8 mouse cellular contexts compared by ENCODE assay signal in the genomic region with DNA sequence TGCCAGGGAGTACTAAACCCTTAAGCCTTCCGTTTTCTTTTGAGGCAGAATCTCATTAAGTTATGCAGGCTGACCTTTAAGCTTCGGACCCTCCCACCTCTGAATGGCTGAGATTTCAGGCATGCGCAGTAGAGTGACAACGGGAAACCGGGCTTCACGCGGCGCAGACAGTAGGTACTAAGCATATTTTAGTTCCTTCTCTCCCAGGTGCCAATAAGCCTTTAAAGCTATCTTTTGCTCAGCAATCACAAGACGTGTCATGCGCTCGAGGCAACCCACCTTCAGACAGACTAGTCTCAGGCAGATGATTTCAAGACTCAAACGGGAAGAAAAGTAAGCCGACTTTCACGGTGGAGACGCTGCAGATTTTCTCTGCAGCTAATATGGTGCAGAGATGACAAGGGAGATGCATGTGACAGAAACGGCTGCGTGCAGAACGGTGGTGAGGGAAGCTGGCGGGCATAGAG. TPM values are rescaled to one million over a fixed set of nuclear protein-coding genes. Genes with fewer than 3 reads are reported as not detected.
DNase-seq lines count a peak whose midpoint lies in the region; ATAC-seq lines count a peak whose summit lies in the region.

No protein-coding gene starts in this region.

- DNase-seq in ES-CJ7 (ENCODE audit: low read depth, low spot score): peak; percentile 90
- peak; percentile 80 for DNase-seq in adrenal gland, postnatal 36 days
- peak; percentile 69 for DNase-seq in forebrain, embryonic 11.5 days (ENCODE audit: low spot score)
- DNase-seq in layer of hippocampus, postnatal 36 days: peak; percentile 61 to 67
- DNase-seq in lung, postnatal 10 days: peak; percentile 48
- DNase-seq in right cerebral cortex, postnatal 14 days: peak; percentile 57

- H3K27me3 ChIP-seq in forebrain, embryonic 11.5 days (ENCODE audit: control insufficient read depth, insufficient read depth, low read length): no peaks in the 10 kb centered on the region
- no peaks in the 10 kb centered on the region for H3K27me3 ChIP-seq in hindbrain, embryonic 16.5 days (replicated peaks; ENCODE audit: control insufficient read depth, insufficient read depth, low read length)

- WGBS in forebrain, embryonic 11.5 days: 1% methylated on average over 19 of the region's 19 CpGs
- under 1% methylated on average over 19 of the region's 19 CpGs for WGBS in hindbrain, embryonic 16.5 days

- peak overlapping the region; percentile 93 for H3K4me2 ChIP-seq in forebrain, embryonic 11.5 days (ENCODE audit: low read depth, low read length, severe bottlenecking)
- peak overlapping the region; percentile 73 for H3K4me2 ChIP-seq in hindbrain, embryonic 16.5 days (ENCODE audit: low read length)

- peak; percentile 63 for ATAC-seq in forebrain, embryonic 11.5 days (replicated peaks; ENCODE audit: low FRiP score)
- peak; percentile 76 for ATAC-seq in hindbrain, embryonic 16.5 days
- no peak for ATAC-seq in megakaryocyte progenitor cell, adult 5-6 weeks (replicated peaks; ENCODE audit: poor library complexity)

- 0 out of 2 replicates have a peak, but pooled peaks cover 2% of the 10 kb centered on the region for H3K4me1 ChIP-seq in forebrain, embryonic 11.5 days (replicated peaks; ENCODE audit: control insufficient read depth, insufficient read depth, low read length)
- peaks cover 10% of the 10 kb centered on the region for H3K4me1 ChIP-seq in hindbrain, embryonic 16.5 days (ENCODE audit: control insufficient read depth, insufficient read depth, low read depth, low read length)

- H3K9me3 ChIP-seq in forebrain, embryonic 11.5 days (ENCODE audit: control insufficient read depth, low read length): no peaks in the 10 kb centered on the region
- H3K9me3 ChIP-seq in hindbrain, embryonic 16.5 days (ENCODE audit: control insufficient read depth, low read length): no peaks in the 10 kb centered on the region

- H3K4me3 ChIP-seq in forebrain, embryonic 11.5 days (ENCODE audit: low read depth, low read length): peak overlapping the region; percentile 39
- H3K4me3 ChIP-seq in hindbrain, embryonic 16.5 days (ENCODE audit: low read length): peak overlapping the region; percentile 47

- no peaks in the 10 kb centered on the region for H3K36me3 ChIP-seq in forebrain, embryonic 11.5 days (ENCODE audit: control insufficient read depth, insufficient read depth, low read length)
- no peaks in the 10 kb centered on the region for H3K36me3 ChIP-seq in hindbrain, embryonic 16.5 days (ENCODE audit: control insufficient read depth, insufficient read depth, low read length)

- no peak overlapping the region for H3K27ac ChIP-seq in forebrain, embryonic 11.5 days (ENCODE audit: low read depth, low read length)
- H3K27ac ChIP-seq in hindbrain, embryonic 16.5 days (ENCODE audit: low read depth, low read length): peak overlapping the region; percentile 82

- H3K9ac ChIP-seq in forebrain, embryonic 11.5 days (ENCODE audit: low read length): peak overlapping the region; percentile 56
- H3K9ac ChIP-seq in hindbrain, embryonic 16.5 days (ENCODE audit: low read depth, low read length): peak overlapping the region; percentile 66

RNA-seq across cellular contexts. Expression of a gene that starts 9.4 kb away (rescaled TPM):
- 10 to 100 TPM; 54.6 to 63.5 TPM for total RNA-seq in adrenal gland, postnatal 36 days (2021)
- 46.4 and 50.5 TPM in 2 replicates for polyA plus RNA-seq in forebrain, embryonic 11.5 days (2014; fragmentation: Nextera tagmentation; extraction: Ambion mirVana)
- 85.2 and 102 TPM in 2 replicates for polyA plus RNA-seq in hindbrain, embryonic 16.5 days (2015; fragmentation: Nextera tagmentation; extraction: Ambion mirVana)
- total RNA-seq in layer of hippocampus, postnatal 36 days (2021): 100 to 1,000 TPM; 502 to 515 TPM
- 25.2 and 32.5 TPM in 2 replicates for total RNA-seq in megakaryocyte progenitor cell, adult 5-6 weeks (2015)
- 45.9 and 49.7 TPM in 2 replicates for total RNA-seq in megakaryocyte progenitor cell, adult 5-6 weeks (2017)

RNA-seq across cellular contexts. Expression of a gene that starts 59.6 kb away (rescaled TPM):
- total RNA-seq in adrenal gland, postnatal 36 days (2021): not detected
- not detected in 2 replicates for polyA plus RNA-seq in forebrain, embryonic 11.5 days (2014; fragmentation: Nextera tagmentation; extraction: Ambion mirVana)
- polyA plus RNA-seq in hindbrain, embryonic 16.5 days (2015; fragmentation: Nextera tagmentation; extraction: Ambion mirVana): 2.6 and 2.7 TPM in 2 replicates
- total RNA-seq in layer of hippocampus, postnatal 36 days (2021): 1 to 10 TPM; 5.1 to 5.2 TPM
- total RNA-seq in megakaryocyte progenitor cell, adult 5-6 weeks (2015): not detected in 2 replicates
- total RNA-seq in megakaryocyte progenitor cell, adult 5-6 weeks (2017): not detected in 2 replicates

Comparison
In these comparisons a context has a peak if more than half of its experiments do, and no peak if none do; other contexts are left out.
1. RNA of a gene that starts 9.4 kb away (total RNA-seq): 502 to 515 TPM in layer of hippocampus, postnatal 36 days; 54.6 to 63.5 TPM in adrenal gland, postnatal 36 days and 25.2 to 49.7 TPM in megakaryocyte progenitor cell, adult 5-6 weeks; every median in the first group is over 4 times any median in the second.
2. RNA of a gene that starts 59.6 kb away (total RNA-seq): 5.1 to 5.2 TPM in layer of hippocampus, postnatal 36 days; not detected in adrenal gland, postnatal 36 days and not detected in megakaryocyte progenitor cell, adult 5-6 weeks; every median in the first group is over 4 times any median in the second.
3. Peak in every context shown above with its lines, with median percentiles within 50 percentile points of each other: DNase-seq.